In the genomic region with DNA sequence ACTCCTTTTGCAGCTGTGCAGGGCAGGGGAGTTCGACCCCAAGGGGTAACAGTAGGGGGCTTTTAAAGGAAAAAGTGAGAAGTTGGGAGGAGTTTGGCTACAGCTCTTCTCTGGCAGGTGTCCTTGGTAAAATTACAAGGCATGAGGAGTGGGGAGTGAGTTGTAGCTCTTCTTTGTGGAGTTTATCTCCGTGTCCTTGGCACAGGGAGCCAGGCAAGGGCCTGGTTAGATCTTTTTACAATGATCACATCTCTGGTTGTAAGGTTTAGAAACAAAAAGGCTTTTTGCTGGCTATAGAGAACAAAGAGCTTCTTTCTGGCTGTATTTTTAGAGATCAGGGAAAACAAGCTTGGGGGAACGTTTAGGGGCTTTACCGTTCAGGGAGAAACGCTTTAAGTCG, we compare ENCODE assay signal across 13 mouse cellular contexts. TPM values are rescaled to one million over a fixed set of nuclear protein-coding genes. Genes with fewer than 3 reads are reported as not detected.
DNase-seq lines count a peak whose midpoint lies in the region; TF ChIP-seq lines count a peak whose summit lies in the region.
"Not testable (repeated sequence)": the region's sequence is repeated elsewhere in the genome, so short reads cannot be mapped to it uniquely, and the experiment has no call there.
"Had no signal": no experiment of that assay in that cellular context is flagged by ENCODE, and none has a peak within 500 bp of the region (broad histone marks: within the 10 kb centered on the region; RNA-seq: fewer than 3 reads in every experiment).

No protein-coding gene starts in this region.

- peak overlapping the region; percentile 81 for H3K27ac ChIP-seq in testis, adult 2 months (ENCODE audit: control insufficient read depth, insufficient read depth, low read depth, low read length)

- peak; percentile 64 to 79 for DNase-seq in adrenal gland, adult (ENCODE audit: inconsistent age in 2 of 2, low spot score in 1 of 2)
- DNase-seq in adrenal gland, adult 2 months, result peak; percentile 51

- not testable (repeated sequence) for H3K36me3 ChIP-seq in testis, adult 2 months (ENCODE audit: control insufficient read depth, insufficient read depth, low read length)

- peaks cover 17% of the 10 kb centered on the region for H3K4me1 ChIP-seq in testis, adult 2 months (ENCODE audit: control insufficient read depth, insufficient read depth, low read length)

- not testable (repeated sequence) for TF ChIP-seq CTCF in testis, adult 2 months (IDR thresholded peaks at IDR 0.05; ENCODE audit: control insufficient read depth, insufficient read depth, insufficient replicate concordance, low read depth, low read length)

- not testable (repeated sequence) for TF ChIP-seq POLR2A in testis, adult 2 months (IDR thresholded peaks at IDR 0.05; ENCODE audit: control insufficient read depth, low read depth, low read length)

- not testable (repeated sequence) for H3K4me3 ChIP-seq in testis, adult 2 months (ENCODE audit: control insufficient read depth, low read depth, low read length)

- H3K27me3 ChIP-seq in testis, adult 2 months (ENCODE audit: control insufficient read depth, insufficient read depth, low read length), result not testable (repeated sequence)

RNA-seq across cellular contexts. Expression of a gene that starts 1.8 kb away (rescaled TPM):
- 10 to 100 TPM; 21.2 to 60.8 TPM for total RNA-seq in adrenal gland, adult 2 months (2021)
- polyA plus RNA-seq in adrenal gland, adult 2 months (2012; rRNA removed), result 33.0 and 56.4 TPM in 2 replicates
- 19.1 and 21.3 TPM in 2 replicates for polyA plus RNA-seq in testis, adult 2 months (2012; rRNA removed)
- polyA plus RNA-seq: C2C12, Patski had no signal

RNA-seq across cellular contexts. Expression of a gene that starts 26.3 kb away (rescaled TPM):
- not detected for total RNA-seq in adrenal gland, adult 2 months (2021)
- 0.06 and 0.11 TPM in 2 replicates for polyA plus RNA-seq in adrenal gland, adult 2 months (2012; rRNA removed)
- 1.6 and 1.8 TPM in 2 replicates for polyA plus RNA-seq in testis, adult 2 months (2012; rRNA removed)
- total RNA-seq: adrenal gland, adult 8-10 months; adrenal gland, postnatal 14 days; adrenal gland, postnatal 25 days; adrenal gland, postnatal 36 days; G1E; MEL had no signal
- polyA plus RNA-seq: activated CD4-positive, CD25-positive, alpha-beta regulatory T cell, adult 4 months; CD4-positive, CD25-positive, alpha-beta regulatory T cell, adult 4 months; G1E had no signal

RNA-seq across cellular contexts. Expression of a gene that starts 42.4 kb away (rescaled TPM):
- total RNA-seq in adrenal gland, adult 2 months (2021), result 1 to 10 TPM; 3.1 to 4.4 TPM
- 4.9 and 5.6 TPM in 2 replicates for polyA plus RNA-seq in adrenal gland, adult 2 months (2012; rRNA removed)
- polyA plus RNA-seq in testis, adult 2 months (2012; rRNA removed), result 0.25 and 0.26 TPM in 2 replicates
- polyA plus RNA-seq: G1E had no signal

RNA-seq across cellular contexts. Expression of a gene that starts 53.5 kb away (rescaled TPM):
- total RNA-seq in adrenal gland, adult 2 months (2021), result 10 to 100 TPM; 14.7 to 22.3 TPM
- 1.3 TPM in 2 replicates for polyA plus RNA-seq in adrenal gland, adult 2 months (2012; rRNA removed)
- 6.2 and 6.4 TPM in 2 replicates for polyA plus RNA-seq in testis, adult 2 months (2012; rRNA removed)

RNA-seq across cellular contexts. Expression of a gene that starts 54.9 kb away (rescaled TPM):
- 10 to 100 TPM; 12.1 to 18.7 TPM for total RNA-seq in adrenal gland, adult 2 months (2021)
- polyA plus RNA-seq in adrenal gland, adult 2 months (2012; rRNA removed), result 9.1 and 15.1 TPM in 2 replicates
- polyA plus RNA-seq in testis, adult 2 months (2012; rRNA removed), result 36.0 and 37.2 TPM in 2 replicates
